Mouse (Mus musculus) ES-Bruce4 (cell line): Measurements from ENCODE around the gene Magi2.

Experiments
- CTCF ChIP-seq: IDR thresholded peaks from one replicate; pipeline ENCODE4 v1.8.1; 2011; ENCODE audit warnings: low read depth, low read length
- EP300 ChIP-seq: IDR thresholded peaks from 2 replicates; pipeline ENCODE4 v1.6.1; 2011; ENCODE audit warnings: low read depth, low read length; ENCODE audit not compliant: insufficient read depth
- POLR2A ChIP-seq: IDR thresholded peaks from one replicate; pipeline ENCODE4 v1.8.1; 2011; ENCODE audit warnings: low read length; ENCODE audit not compliant: insufficient read depth

GRCm38 (mm10) chr5:20299816-20300215, 1073.0 kb downstream of the Magi2 start:
- no peak for TF ChIP-seq POLR2A
- no peak for TF ChIP-seq CTCF
- TF ChIP-seq EP300, result no peak
